Mouse (Mus musculus) intestine, embryonic 16.5 days (tissue): ENCODE measurements at regions not wholly inside any gene's neighbourhood (a gene's known extent, or its start where the extent isn't known, plus 50 kb on each side); places are given as distances from the start of the nearest gene placed in this dataset.

Source experiments
- ATAC-seq: fragments of 200-750 bp; cut with Nextera tagmentation; 2 replicates; pipeline ENCODE4 v1.8.0; 2017; ENCODE audit warnings: moderate TSS enrichment, moderate library complexity
- H3K27ac ChIP-seq: fragments of 300-500 bp; sonication (generic); 2 replicates; pipeline ENCODE4 v1.5.1; 2014; ENCODE audit warnings: mild to moderate bottlenecking, low read length
- H3K27me3 ChIP-seq: fragments of 300-500 bp; sonication (generic); replicated peaks from 2 replicates; pipeline ENCODE4 v1.6.1; 2014; ENCODE audit warnings: low read length, control low read depth, mixed read lengths; ENCODE audit not compliant: control insufficient read depth, insufficient read depth
- H3K36me3 ChIP-seq: fragments of 300-500 bp; sonication (generic); 2 replicates; pipeline ENCODE4 v1.6.1; 2014; ENCODE audit warnings: low read length, control low read depth; ENCODE audit not compliant: control insufficient read depth, insufficient read depth
- H3K4me1 ChIP-seq: fragments of 300-500 bp; sonication (generic); 2 replicates; pipeline ENCODE4 v1.6.1; 2014; ENCODE audit warnings: low read length, control low read depth, mixed read lengths; ENCODE audit not compliant: control insufficient read depth, insufficient read depth
- H3K4me2 ChIP-seq: fragments of 300-500 bp; sonication (generic); 2 replicates; pipeline ENCODE4 v1.6.1; 2014; ENCODE audit warnings: low read depth, low read length, control low read depth
- H3K4me3 ChIP-seq: fragments of 300-500 bp; sonication (generic); 2 replicates; pipeline ENCODE4 v1.5.1; 2014; ENCODE audit warnings: mild to moderate bottlenecking, low read length
- H3K9ac ChIP-seq: fragments of 300-500 bp; sonication (generic); 2 replicates; pipeline ENCODE4 v1.6.1; 2014; ENCODE audit warnings: low read depth, low read length
- H3K9me3 ChIP-seq: fragments of 300-500 bp; sonication (generic); 2 replicates; pipeline ENCODE4 v1.6.1; 2016; ENCODE audit warnings: low read length, control low read depth; ENCODE audit not compliant: control insufficient read depth
- WGBS: fragments of 180-500 bp; shearing (Covaris S2); extraction: QIAGEN DNeasy Blood & Tissue Kit; methylation state at CpG from one replicate; pipeline ENCODE4 v1.1.7; 2014; 5-methylcytosine and 5-hydroxymethylcytosine counted together

DNA sequence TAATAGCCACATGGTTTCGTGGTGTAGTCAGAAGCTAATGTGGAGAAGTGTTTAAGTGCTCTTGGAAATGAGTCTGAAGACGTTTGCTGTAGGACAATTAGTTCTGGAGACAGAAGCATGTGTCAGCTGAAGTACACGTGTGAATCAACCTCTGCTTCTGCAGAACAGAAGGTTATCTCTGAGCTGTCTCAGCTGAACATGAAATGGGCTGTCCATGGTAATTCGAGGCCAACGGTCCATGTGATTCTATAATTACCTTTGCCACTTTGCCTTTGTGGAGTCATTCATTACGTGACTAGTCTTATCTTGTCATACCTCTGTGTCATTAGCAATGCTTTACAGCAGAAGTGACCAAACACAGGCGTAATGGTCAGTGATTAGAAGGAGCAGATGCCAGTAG lies 295.6 kb upstream of the Veph1 start:
- Histone ChIP-seq H3K9me3 (no peaks in the 10 kb centered on the region), H3K9ac (no peak overlapping the region), H3K4me2 (no peak overlapping the region), H3K4me1 (no peaks in the 10 kb centered on the region), H3K27ac (no peak overlapping the region), H3K27me3 (no peaks in the 10 kb centered on the region), H3K36me3 (no peaks in the 10 kb centered on the region), H3K4me3 (no peak overlapping the region)
- ATAC-seq = no peak
- WGBS = 29% methylated on average over 7 of the region's 7 CpGs

- Histone ChIP-seq H3K4me1 (no peaks in the 10 kb centered on the region), H3K27ac (no peak overlapping the region), H3K9ac (no peak overlapping the region), H3K9me3 (no peaks in the 10 kb centered on the region), H3K4me3 (no peak overlapping the region), H3K4me2 (no peak overlapping the region), H3K27me3 (no peaks in the 10 kb centered on the region), H3K36me3 (no peaks in the 10 kb centered on the region)
- no peak for ATAC-seq
- whole genome bisulfite sequencing = 62% methylated on average over 7 of the region's 7 CpGs
Measured at GRCm38 (mm10) chr3:66590775-66591174, 294.1 kb upstream of the Veph1 start.

DNA sequence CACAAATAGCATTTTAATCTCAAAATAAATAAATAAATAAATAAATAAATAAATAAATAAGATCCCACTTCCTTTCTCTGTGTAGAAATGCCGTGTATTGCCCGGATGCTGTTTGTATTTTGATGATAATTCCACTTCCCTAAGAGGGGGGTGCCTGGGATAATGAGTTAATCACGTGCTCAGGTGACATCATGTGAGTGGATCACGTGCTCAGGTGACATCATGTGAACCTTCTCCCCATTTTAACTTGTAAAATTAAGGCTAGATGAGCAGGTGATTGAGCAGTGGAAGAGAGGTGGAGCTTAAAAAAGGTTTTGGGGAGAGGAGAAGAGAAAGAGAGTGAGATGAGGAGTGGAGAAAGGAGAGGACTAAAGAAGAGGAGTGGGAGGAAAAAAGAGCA lies 292.8 kb upstream of the Veph1 start:
- no peak overlapping the region for H3K27ac ChIP-seq
- ATAC-seq = no peak
- H3K36me3 ChIP-seq = no peaks in the 10 kb centered on the region
- 82% methylated on average over 4 of the region's 4 CpGs for WGBS
- H3K27me3 ChIP-seq = no peaks in the 10 kb centered on the region
- H3K4me2 ChIP-seq = no peak overlapping the region
- no peak overlapping the region for H3K9ac ChIP-seq
- no peak overlapping the region for H3K4me3 ChIP-seq
- H3K4me1 ChIP-seq = no peaks in the 10 kb centered on the region
- H3K9me3 ChIP-seq = no peaks in the 10 kb centered on the region

GRCm38 (mm10) chr3:66584831-66585230 lies 288.2 kb upstream of the Veph1 start:
- 89% methylated on average over 9 of the region's 9 CpGs for WGBS
- ATAC-seq = no peak
- Histone ChIP-seq H3K27ac (no peak overlapping the region), H3K9me3 (no peaks in the 10 kb centered on the region), H3K4me2 (no peak overlapping the region), H3K4me1 (no peaks in the 10 kb centered on the region), H3K9ac (no peak overlapping the region), H3K4me3 (no peak overlapping the region), H3K27me3 (no peaks in the 10 kb centered on the region), H3K36me3 (no peaks in the 10 kb centered on the region)

DNA sequence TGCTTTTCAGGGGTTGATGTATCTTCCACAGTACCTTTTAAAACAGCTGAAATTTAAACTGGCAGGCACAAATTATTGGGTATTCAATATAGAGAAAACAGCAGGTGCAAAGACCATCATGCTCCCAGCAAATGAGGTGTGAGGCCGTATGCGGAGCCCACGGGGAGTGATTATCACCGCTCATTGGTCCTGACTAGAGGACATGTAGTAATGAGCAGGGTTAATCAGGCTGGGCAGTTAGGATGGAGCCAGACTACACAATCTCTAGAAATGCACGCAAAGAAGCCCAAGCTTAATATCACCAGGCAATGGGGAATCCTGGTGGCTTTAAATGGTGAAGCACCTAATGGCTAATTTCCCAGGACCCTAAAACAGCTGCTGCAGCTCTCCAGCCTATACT lies 287.5 kb upstream of the Veph1 start:
- WGBS = 88% methylated on average over 5 of the region's 5 CpGs
- H3K4me3 ChIP-seq = no peak overlapping the region
- H3K36me3 ChIP-seq = no peaks in the 10 kb centered on the region
- no peak overlapping the region for H3K4me2 ChIP-seq
- H3K9me3 ChIP-seq = no peaks in the 10 kb centered on the region
- no peaks in the 10 kb centered on the region for H3K4me1 ChIP-seq
- H3K27ac ChIP-seq = no peak overlapping the region
- no peaks in the 10 kb centered on the region for H3K27me3 ChIP-seq
- ATAC-seq = no peak
- no peak overlapping the region for H3K9ac ChIP-seq

DNA sequence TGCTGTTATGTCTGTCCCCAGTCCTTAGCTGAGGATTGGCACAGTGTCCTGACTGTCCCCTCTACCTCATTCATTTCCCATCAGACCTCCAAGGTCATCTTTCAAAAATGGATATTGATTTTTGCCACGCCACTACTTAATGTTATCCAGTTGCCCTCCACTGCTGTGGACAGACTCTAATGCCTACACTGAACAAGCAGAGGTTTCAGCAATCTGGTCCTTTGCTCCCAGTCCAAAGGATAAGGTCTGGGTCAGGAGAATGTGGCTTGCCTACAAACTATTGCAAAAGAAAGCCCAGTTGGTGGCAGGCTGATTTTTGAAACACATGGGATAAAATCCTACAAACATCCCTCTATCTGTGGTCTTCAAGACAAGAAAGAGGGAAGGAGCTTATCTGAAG lies 280.0 kb upstream of the Veph1 start:
- ATAC-seq = no peak
- Histone ChIP-seq H3K27ac (no peak overlapping the region), H3K9ac (no peak overlapping the region), H3K9me3 (no peaks in the 10 kb centered on the region), H3K4me3 (no peak overlapping the region), H3K4me1 (no peaks in the 10 kb centered on the region), H3K36me3 (no peaks in the 10 kb centered on the region), H3K27me3 (no peaks in the 10 kb centered on the region), H3K4me2 (no peak overlapping the region)
- WGBS = 70% methylated on average over 1 of the region's 1 CpGs

DNA sequence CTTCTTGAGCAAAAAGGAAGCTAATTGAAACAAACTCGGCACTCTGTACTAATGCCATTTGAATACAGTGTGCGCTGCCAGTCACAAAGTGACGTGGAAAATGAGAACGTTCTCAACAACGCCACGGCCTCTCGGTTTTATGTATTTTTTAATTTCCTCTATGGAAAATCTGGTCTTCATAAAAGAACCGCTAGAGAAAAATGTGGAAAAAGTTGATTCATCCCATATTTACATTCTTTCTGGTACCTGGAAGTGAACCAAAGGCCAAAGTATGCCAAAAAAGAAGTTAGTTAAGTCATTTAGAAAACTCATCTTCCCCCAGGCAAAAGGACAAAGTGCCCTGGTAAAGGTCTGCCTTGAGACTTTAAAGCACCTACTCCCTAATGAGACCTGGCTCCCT lies 277.7 kb upstream of the Veph1 start:
- ATAC-seq = no peak
- 72% methylated on average over 8 of the region's 8 CpGs for WGBS
- Histone ChIP-seq H3K4me2 (no peak overlapping the region), H3K36me3 (no peaks in the 10 kb centered on the region), H3K4me1 (no peaks in the 10 kb centered on the region), H3K4me3 (no peak overlapping the region), H3K9ac (no peak overlapping the region), H3K9me3 (no peaks in the 10 kb centered on the region), H3K27ac (no peak overlapping the region), H3K27me3 (no peaks in the 10 kb centered on the region)

GRCm38 (mm10) chr3:66572887-66573519 lies 276.4 kb upstream of the Veph1 start:
- H3K9me3 ChIP-seq = no peaks in the 10 kb centered on the region
- no peak overlapping the region for H3K9ac ChIP-seq
- no peaks in the 10 kb centered on the region for H3K4me1 ChIP-seq
- H3K36me3 ChIP-seq = no peaks in the 10 kb centered on the region
- no peak overlapping the region for H3K27ac ChIP-seq
- H3K4me3 ChIP-seq = no peak overlapping the region
- WGBS = 85% methylated on average over 12 of the region's 12 CpGs
- no peak overlapping the region for H3K4me2 ChIP-seq
- no peaks in the 10 kb centered on the region for H3K27me3 ChIP-seq
- no peak for ATAC-seq

DNA sequence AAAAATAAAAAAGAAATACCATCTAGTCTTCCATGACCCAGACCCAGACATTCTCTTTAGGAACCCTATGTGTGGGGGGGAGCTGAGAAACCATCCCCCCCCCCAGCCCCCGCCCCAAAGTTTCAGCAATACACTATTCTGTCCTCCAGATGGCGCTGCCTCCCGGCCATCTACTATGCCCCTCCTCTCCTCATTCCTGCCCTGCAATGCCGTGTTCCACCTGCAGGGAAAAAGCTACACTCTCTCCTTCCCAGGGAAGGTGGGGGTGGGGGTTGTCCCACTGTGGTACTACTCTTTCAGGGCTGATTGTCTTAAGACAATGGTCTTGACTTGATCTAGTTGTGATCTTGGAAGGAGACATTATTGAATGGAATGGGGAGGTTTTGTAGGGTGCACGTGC lies 273.7 kb upstream of the Veph1 start:
- Histone ChIP-seq H3K4me1 (no peaks in the 10 kb centered on the region), H3K36me3 (no peaks in the 10 kb centered on the region), H3K9me3 (no peaks in the 10 kb centered on the region), H3K27me3 (no peaks in the 10 kb centered on the region), H3K4me2 (no peak overlapping the region), H3K27ac (no peak overlapping the region), H3K9ac (no peak overlapping the region), H3K4me3 (no peak overlapping the region)
- WGBS = 78% methylated on average over 5 of the region's 5 CpGs
- ATAC-seq = no peak
